Mouse (Mus musculus) neural tube, embryonic 14.5 days (tissue): ENCODE results near the gene Sv2a. TPM values are rescaled to one million over a fixed set of nuclear protein-coding genes. Genes with fewer than 3 reads are reported as not detected.
A peak's percentile ranks its signal among the peaks of the same experiment; 100 is the strongest.

Experiments
- ATAC-seq: fragments of 200-750 bp; cut with Nextera tagmentation; 2 replicates; pipeline ENCODE4 v1.8.0; 2017; ENCODE audit warnings: low read depth, mild to moderate bottlenecking, moderate TSS enrichment, moderate library complexity
- H3K27ac ChIP-seq: fragments of 300-500 bp; sonication (generic); 2 replicates; pipeline ENCODE4 v1.5.1; 2014; ENCODE audit warnings: low read depth, mild to moderate bottlenecking, control low read depth, low read length, moderate library complexity, mixed read lengths
- H3K27me3 ChIP-seq: fragments of 300-500 bp; sonication (generic); 2 replicates; pipeline ENCODE4 v1.6.1; 2014; ENCODE audit warnings: low read length; ENCODE audit not compliant: control insufficient read depth, insufficient read depth
- H3K36me3 ChIP-seq: fragments of 300-500 bp; sonication (generic); 2 replicates; pipeline ENCODE4 v1.6.1; 2014; ENCODE audit warnings: low read length, mixed read lengths; ENCODE audit not compliant: control insufficient read depth, insufficient read depth
- H3K4me1 ChIP-seq: fragments of 300-500 bp; sonication (generic); 2 replicates; pipeline ENCODE4 v1.6.1; 2014; ENCODE audit warnings: low read length; ENCODE audit not compliant: control insufficient read depth, insufficient read depth
- H3K4me2 ChIP-seq: fragments of 300-500 bp; sonication (generic); 2 replicates; pipeline ENCODE4 v1.6.1; 2014; ENCODE audit warnings: mild to moderate bottlenecking, low read depth, low read length, control low read depth
- H3K4me3 ChIP-seq: fragments of 300-500 bp; sonication (generic); 2 replicates; pipeline ENCODE4 v1.5.1; 2014; ENCODE audit warnings: low read depth, low read length, control low read depth, mixed read lengths
- H3K9ac ChIP-seq: fragments of 300-500 bp; sonication (generic); replicated peaks from 2 replicates; pipeline ENCODE4 v1.6.1; 2014; ENCODE audit warnings: low read depth, mild to moderate bottlenecking, control low read depth, low read length, mixed read lengths
- H3K9me3 ChIP-seq: fragments of 300-500 bp; sonication (generic); 2 replicates; pipeline ENCODE4 v1.6.1; 2016; ENCODE audit warnings: low read length; ENCODE audit not compliant: control insufficient read depth
- WGBS: fragments of 180-500 bp; shearing (Covaris S2); extraction: QIAGEN DNeasy Blood & Tissue Kit; methylation state at CpG from one replicate; pipeline ENCODE4 v1.1.7; 2014; 5-methylcytosine and 5-hydroxymethylcytosine counted together
- polyA plus RNA-seq: library from polyadenylated mRNA; unstranded; fragments of >200 nt; fragmentation: Nextera tagmentation; extraction: Ambion mirVana; gene quantifications from 2 replicates; pipeline ENCODE4 v1.2.1, GENCODE M21; 2014

Gene Sv2a
- polyA plus RNA-seq, 1 experiment from 2014 or later, result 91.7 TPM

DNA sequence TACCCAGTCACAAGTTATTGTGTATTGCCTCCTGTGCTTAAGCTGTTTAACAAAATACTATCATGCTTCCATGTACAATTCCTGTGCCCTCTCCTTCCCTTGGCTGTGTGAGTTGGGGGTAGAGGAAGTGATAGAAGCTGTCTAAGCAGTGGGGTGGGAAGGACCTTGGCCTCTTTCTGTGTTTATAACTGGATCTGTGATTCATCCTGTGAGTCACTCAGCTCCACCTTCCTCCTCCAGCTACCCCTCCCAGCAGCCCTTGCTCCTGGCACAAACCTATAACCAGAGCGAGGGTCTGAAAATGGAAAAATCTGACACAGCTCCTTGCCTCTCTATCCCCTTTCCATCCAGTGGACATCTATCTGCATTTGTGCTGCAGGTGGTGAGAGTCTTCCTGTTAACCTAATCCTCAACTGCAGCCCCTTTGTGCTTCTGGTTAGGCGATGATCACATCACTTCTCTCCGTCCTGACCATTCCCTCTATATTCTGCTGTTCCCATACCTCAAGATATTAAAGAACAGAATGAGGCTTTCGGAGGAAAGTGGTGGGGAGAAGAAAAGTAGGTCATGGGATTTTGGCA is 20.6 kb upstream of the Sv2a start:
- H3K4me1 ChIP-seq, result peaks cover 8% of the 10 kb centered on the region; the same call in 1 of the 2 replicates
- H3K9me3 ChIP-seq, result no peaks in the 10 kb centered on the region
- ATAC-seq, result no peak
- H3K36me3 ChIP-seq, result peaks cover 7% of the 10 kb centered on the region
- H3K4me3 ChIP-seq, result no peak overlapping the region
- no peak overlapping the region for H3K9ac ChIP-seq
- H3K27me3 ChIP-seq, result no peaks in the 10 kb centered on the region
- H3K4me2 ChIP-seq, result peak overlapping the region; percentile 93
- H3K27ac ChIP-seq, result 0 out of 2 replicates have a peak overlapping the region, but pooled peaks have one; percentile 29
- 66% methylated on average over 4 of the region's 4 CpGs for WGBS

DNA sequence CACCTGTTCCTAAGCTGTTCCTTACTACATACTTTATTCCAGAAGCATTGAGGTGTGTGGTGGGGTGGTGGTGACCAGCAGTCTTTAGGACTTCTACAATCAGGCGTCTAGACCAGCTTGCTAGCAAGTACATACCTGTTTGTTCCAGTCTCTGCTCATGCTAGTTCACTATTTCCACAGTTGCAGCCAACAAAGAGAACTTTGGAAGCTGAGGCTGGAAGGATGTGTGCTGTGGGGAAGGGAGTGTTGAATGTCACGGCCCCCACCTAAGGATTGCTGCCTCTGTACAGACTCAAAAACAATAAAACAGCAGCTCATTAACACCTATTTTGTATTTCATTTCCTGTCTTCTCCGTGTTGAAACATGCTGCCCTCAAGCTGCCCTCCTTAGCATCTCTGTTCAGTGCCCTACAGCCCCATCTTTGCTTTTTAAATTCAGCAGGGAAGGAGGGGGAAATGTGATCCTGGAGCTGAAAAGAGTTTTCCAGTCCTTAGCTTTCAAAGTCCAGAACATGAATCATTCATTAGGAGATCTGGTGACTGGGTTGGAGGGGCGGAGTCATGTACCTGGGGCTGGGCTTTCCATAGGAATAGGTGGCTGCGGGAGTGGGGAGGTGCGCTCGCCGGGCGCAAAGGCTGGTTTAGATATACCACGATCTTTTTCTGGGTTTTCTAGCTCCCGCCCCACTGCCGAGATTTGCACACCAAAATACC is 20.0 kb upstream of the Sv2a start:
- peak; percentile 69; the same call in 1 of the 2 replicates for ATAC-seq
- Histone ChIP-seq H3K9me3 (no peaks in the 10 kb centered on the region), H3K36me3 (peaks cover 1% of the 10 kb centered on the region; the same call in 1 of the 2 replicates), H3K27ac (0 out of 2 replicates have a peak overlapping the region, but pooled peaks have one; percentile 29), H3K9ac (peak overlapping the region; percentile 51), H3K4me3 (peak overlapping the region; percentile 38), H3K27me3 (no peaks in the 10 kb centered on the region), H3K4me1 (peaks cover 8% of the 10 kb centered on the region; the same call in 1 of the 2 replicates), H3K4me2 (peak overlapping the region; percentile 93)
- 1% methylated on average over 12 of the region's 12 CpGs for WGBS

DNA sequence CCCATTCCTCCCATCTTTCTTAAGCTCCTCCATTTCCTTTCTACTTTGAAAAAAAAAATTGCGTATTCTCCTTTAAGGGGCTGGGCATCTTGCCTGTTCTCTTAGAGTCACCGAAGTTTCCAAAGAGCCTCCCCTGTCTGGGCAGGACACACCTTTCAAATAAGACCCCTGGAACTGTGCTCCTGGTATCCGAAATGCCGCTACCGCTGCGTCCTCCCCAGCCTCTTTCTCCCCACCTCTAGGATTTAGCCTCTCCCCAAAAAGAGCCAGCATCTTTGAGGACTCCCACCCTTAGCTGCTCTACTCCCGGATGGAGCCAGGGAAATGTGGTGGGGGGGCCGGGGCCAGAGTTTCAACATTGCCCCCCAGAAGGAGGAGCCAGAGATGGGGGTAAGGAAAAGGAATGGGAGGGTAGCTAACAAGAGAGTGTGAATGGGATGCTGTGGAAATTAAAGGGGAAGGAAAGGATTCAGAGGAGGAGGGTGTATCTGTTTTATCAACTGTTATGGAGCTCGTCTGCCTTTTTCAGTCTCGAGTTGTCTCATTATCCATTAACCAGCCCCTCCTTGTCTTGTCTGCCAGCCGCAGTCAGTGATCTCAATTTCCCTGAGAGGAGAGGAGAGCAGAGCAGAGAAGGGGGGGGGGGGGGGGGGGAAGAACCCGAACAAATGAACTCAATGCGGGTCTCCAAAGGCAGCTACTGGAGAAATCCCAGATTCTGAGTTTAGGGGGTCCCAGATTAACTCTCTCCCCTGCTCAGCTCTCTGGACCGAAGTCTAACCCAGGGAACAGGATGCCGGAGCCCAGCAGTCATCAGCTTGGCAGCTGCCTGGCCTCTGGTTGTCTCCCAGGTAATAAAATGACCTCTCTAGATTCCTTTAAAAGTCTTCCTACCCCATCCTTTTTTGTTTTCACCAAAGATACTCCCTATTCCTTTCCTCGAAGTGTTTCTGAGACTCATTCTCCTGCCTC is 18.8 kb upstream of the Sv2a start, which contains the start of gene Mtmr11:
TSS of gene Mtmr11 (plus strand) at position 136 of the 972 bp plus-strand sequence.
- Histone ChIP-seq H3K27me3 (no peaks in the 10 kb centered on the region), H3K27ac (no peak within 1 kb of the TSS; the same call in 1 of the 2 replicates), H3K4me1 (peaks cover 8% of the 10 kb centered on the region; the same call in 1 of the 2 replicates), H3K36me3 (no peaks in the 10 kb centered on the region), H3K9me3 (no peaks in the 10 kb centered on the region), H3K9ac (peak within 1 kb of the TSS; percentile 51), H3K4me2 (peak within 1 kb of the TSS; percentile 93), H3K4me3 (peak within 1 kb of the TSS; percentile 38)
- 4% methylated on average over 15 of the region's 16 CpGs for WGBS
- ATAC-seq, result peak; percentile 12; the same call in 1 of the 2 replicates

DNA sequence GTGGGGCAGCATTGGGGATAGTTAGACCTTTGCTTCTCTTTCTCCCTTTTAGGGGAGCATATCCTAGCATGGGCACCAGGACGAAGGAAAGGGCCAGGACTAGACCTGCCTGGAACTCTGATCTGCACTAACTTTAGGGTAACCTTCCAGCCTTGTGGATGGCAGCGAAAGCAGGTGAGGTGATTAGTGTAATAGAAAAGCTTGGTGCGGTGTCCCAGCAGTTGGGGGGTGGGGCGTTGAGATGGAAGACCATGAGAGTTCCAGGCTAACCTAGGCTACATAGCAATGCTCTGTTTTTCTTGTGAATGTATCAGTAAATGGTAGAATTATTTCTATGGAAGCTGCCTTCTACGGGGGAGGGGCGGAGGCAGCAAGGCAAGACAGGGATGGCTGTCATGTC is 17.9 kb upstream of the Sv2a start:
- no peak overlapping the region for H3K4me3 ChIP-seq
- peak overlapping the region; percentile 93 for H3K4me2 ChIP-seq
- no peaks in the 10 kb centered on the region for H3K36me3 ChIP-seq
- no peaks in the 10 kb centered on the region for H3K27me3 ChIP-seq
- no peaks in the 10 kb centered on the region for H3K9me3 ChIP-seq
- no peak for ATAC-seq
- H3K9ac ChIP-seq, result no peak overlapping the region
- H3K27ac ChIP-seq, result no peak overlapping the region
- peaks cover 8% of the 10 kb centered on the region; the same call in 1 of the 2 replicates for H3K4me1 ChIP-seq
- 90% methylated on average over 6 of the region's 6 CpGs for WGBS

DNA sequence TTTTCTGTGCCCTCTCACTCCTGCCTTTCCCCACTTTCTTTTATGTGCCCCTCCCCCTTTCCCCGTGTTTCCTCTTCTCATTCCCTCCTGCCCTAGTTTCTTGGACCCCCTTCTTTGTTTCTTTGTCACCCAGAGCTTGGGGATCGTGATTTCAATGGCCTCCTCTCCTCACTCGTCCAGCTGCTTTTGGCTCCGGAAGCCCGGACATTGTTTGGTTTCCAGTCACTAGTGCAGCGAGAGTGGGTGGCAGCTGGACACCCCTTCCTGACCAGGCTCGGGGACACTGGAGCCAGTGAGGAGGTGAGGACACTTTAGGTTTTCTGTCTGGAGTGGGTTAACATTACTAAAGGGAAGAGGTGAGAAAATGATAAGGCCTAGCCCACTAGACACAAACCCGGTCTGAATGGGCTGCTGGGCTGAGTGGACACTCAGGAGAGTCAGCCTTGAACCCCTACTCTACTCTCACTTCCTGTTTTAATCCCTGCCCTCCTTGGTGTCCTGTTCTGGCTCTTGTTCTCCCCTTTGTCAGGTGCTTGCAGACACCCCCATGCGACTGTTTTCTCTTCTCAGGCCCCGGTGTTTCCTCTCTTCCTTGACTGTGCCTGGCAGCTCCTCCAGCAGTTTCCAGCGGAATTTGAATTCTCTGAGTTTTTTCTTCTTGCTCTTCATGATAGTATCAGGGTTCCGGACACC is 12.3 kb upstream of the Sv2a start:
- Histone ChIP-seq H3K4me1 (peaks cover 21% of the 10 kb centered on the region), H3K9ac (no peak overlapping the region), H3K27me3 (no peaks in the 10 kb centered on the region), H3K27ac (no peak overlapping the region), H3K4me2 (no peak overlapping the region), H3K9me3 (no peaks in the 10 kb centered on the region), H3K4me3 (no peak overlapping the region), H3K36me3 (no peaks in the 10 kb centered on the region)
- 73% methylated on average over 12 of the region's 12 CpGs for WGBS
- no peak for ATAC-seq

DNA sequence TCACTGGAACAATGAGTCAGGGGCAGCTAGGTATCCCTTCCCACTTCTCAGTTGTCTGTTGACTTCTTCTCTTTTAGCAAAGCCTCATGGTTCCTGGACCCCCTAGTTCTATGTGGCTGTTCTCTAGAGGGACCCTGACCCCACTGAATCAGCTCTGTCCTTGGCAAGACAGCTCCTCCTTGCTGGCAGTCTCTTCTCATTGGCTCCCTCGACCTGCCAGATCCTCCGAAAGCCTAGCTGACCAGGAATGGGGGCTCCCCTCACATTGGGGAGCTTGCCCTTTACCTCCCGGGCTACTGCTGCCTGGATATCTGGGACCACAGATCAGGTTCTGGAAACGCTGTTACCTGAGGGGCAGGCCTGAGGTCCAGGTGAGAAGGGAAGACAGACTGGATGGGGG is 10.7 kb upstream of the Sv2a start:
- no peak for ATAC-seq
- WGBS, result 95% methylated on average over 4 of the region's 4 CpGs
- H3K9ac ChIP-seq, result no peak overlapping the region
- no peaks in the 10 kb centered on the region for H3K9me3 ChIP-seq
- no peaks in the 10 kb centered on the region; the same call in 1 of the 2 replicates for H3K36me3 ChIP-seq
- H3K4me1 ChIP-seq, result peaks cover 21% of the 10 kb centered on the region
- H3K4me3 ChIP-seq, result no peak overlapping the region
- H3K4me2 ChIP-seq, result no peak overlapping the region; the same call in 1 of the 2 replicates
- H3K27ac ChIP-seq, result no peak overlapping the region
- H3K27me3 ChIP-seq, result no peaks in the 10 kb centered on the region

DNA sequence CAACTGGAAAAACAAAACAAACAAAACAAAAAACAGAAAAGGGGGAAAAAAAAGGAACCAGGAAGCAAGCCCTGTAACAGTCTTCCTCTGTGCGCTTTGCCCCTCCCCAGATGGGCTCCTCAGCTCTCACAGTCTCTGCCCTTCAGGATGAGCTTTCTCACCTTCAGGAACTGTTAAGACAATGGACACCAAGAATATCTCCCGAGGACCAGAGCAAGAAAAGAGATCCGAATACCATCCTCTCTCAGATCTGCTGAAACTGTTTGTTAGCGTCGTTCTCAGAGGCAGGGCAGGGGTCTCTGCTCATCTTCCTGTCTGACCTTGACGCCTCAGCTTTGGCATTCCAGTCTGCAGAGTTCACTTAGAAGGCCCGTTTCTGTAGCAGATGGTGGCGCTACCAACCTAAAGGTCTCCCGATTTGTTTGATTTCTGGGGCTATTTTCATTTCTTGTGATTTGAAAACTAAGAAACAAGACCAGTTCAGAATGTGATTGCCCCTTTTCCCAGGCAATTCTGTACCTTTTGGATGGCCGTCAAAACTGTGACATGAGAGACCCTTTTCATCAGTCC is 9.9 kb upstream of the Sv2a start:
- 69% methylated on average over 10 of the region's 10 CpGs for WGBS
- H3K27me3 ChIP-seq, result no peaks in the 10 kb centered on the region
- peak overlapping the region; percentile 86 for H3K9ac ChIP-seq
- no peak for ATAC-seq
- H3K9me3 ChIP-seq, result no peaks in the 10 kb centered on the region
- peaks cover 5% of the 10 kb centered on the region for H3K36me3 ChIP-seq
- peak overlapping the region; percentile 97 for H3K4me2 ChIP-seq
- peaks cover 21% of the 10 kb centered on the region for H3K4me1 ChIP-seq
- H3K27ac ChIP-seq, result peak overlapping the region; percentile 99; the same call in 1 of the 2 replicates
- peak overlapping the region; percentile 89; the same call in 1 of the 2 replicates for H3K4me3 ChIP-seq
